Mouse (Mus musculus): ENCODE measurements around the gene Mydgf. TPM values are rescaled to one million over a fixed set of nuclear protein-coding genes. Genes with fewer than 3 reads are reported as not detected.

Mydgf gene
- total RNA-seq (2021) (10 to 100 TPM; 25.4 to 28.3 TPM), polyA plus RNA-seq (2012; rRNA removed) (26.0 and 29.1 TPM in 2 replicates)
- long read RNA-seq, transcript Mydgf-201 (6 exons, 1,710 nt) = major isoform, 41 of 43 reads
- long read RNA-seq, partial matches to known transcripts = 0 of 43 reads
- long read RNA-seq, other reads (novel, unspliced or antisense) = 2 of 43 reads

- Histone ChIP-seq H3K27me3 (ENCODE audit: control insufficient read depth, insufficient read depth, low read length) (no peaks in the 10 kb centered on the region), H3K36me3 (ENCODE audit: control insufficient read depth, insufficient read depth, low read length) (no peaks in the 10 kb centered on the region), H3K27ac (peak within 1 kb of the TSS; percentile 77), H3K4me3 (peak within 1 kb of the TSS; percentile 100), H3K4me1 (ENCODE audit: control insufficient read depth, insufficient read depth, low read length) (peaks cover 6% of the 10 kb centered on the region; the same call in 1 of the 2 replicates), H3K79me2 (replicated peaks; ENCODE audit: control insufficient read depth, insufficient read depth, low read length) (no peaks in the 10 kb centered on the region), H3K9ac (ENCODE audit: low read depth, low read length) (peak within 1 kb of the TSS; percentile 85)
- TF ChIP-seq CTCF (IDR thresholded peaks at IDR 0.05) (peak; percentile 37), POLR2A (IDR thresholded peaks at IDR 0.05; ENCODE audit: insufficient read depth, low read depth, low read length) (peak; percentile 77; the same call in 1 of the 2 replicates), EP300 (IDR thresholded peaks at IDR 0.05; ENCODE audit: insufficient read depth, low read depth, low read length) (peak; percentile 64; the same call in 1 of the 2 replicates)
- peak; percentile 97 to 98 for DNase-seq
- intact Hi-C loops (cut with DNase I) = loop anchor here (2.0 kb wide), 1 partner anchor 21 kb away; the partner anchor contains the start of gene Tnfaip8l1
- WGBS = under 1% methylated on average over 47 of the region's 47 CpGs
These were observed at the start of gene Mydgf for GRCm38 (mm10) chr17:56183658-56184103. TSS of gene Mydgf (minus strand) at chr17:56183920.

GRCm38 (mm10) chr17:56233389-56233788, 49.7 kb upstream of the Mydgf start:
- no peaks in the 10 kb centered on the region for H3K79me2 ChIP-seq (replicated peaks; ENCODE audit: control insufficient read depth, insufficient read depth, low read length)
- no peaks in the 10 kb centered on the region for H3K4me1 ChIP-seq (ENCODE audit: control insufficient read depth, insufficient read depth, low read length)
- TF ChIP-seq CTCF (IDR thresholded peaks at IDR 0.05) (no peak), POLR2A (IDR thresholded peaks at IDR 0.05; ENCODE audit: insufficient read depth, low read depth, low read length) (no peak), EP300 (IDR thresholded peaks at IDR 0.05; ENCODE audit: insufficient read depth, low read depth, low read length) (no peak)
- DNase-seq = no peak
- WGBS = 62% methylated on average over 8 of the region's 8 CpGs
- no peak overlapping the region for H3K4me3 ChIP-seq
- intact Hi-C loops (cut with DNase I) = no loop called here
- no peaks in the 10 kb centered on the region for H3K27me3 ChIP-seq (ENCODE audit: control insufficient read depth, insufficient read depth, low read length)
- H3K36me3 ChIP-seq (ENCODE audit: control insufficient read depth, insufficient read depth, low read length) = no peaks in the 10 kb centered on the region
- no peak overlapping the region for H3K27ac ChIP-seq
- H3K9ac ChIP-seq (ENCODE audit: low read depth, low read length) = no peak overlapping the region

- Histone ChIP-seq H3K36me3 (ENCODE audit: control insufficient read depth, insufficient read depth, low read length) (no peaks in the 10 kb centered on the region), H3K79me2 (replicated peaks; ENCODE audit: control insufficient read depth, insufficient read depth, low read length) (no peaks in the 10 kb centered on the region), H3K27me3 (ENCODE audit: control insufficient read depth, insufficient read depth, low read length) (no peaks in the 10 kb centered on the region), H3K27ac (no peak overlapping the region), H3K4me3 (no peak overlapping the region), H3K4me1 (ENCODE audit: control insufficient read depth, insufficient read depth, low read length) (no peaks in the 10 kb centered on the region), H3K9ac (ENCODE audit: low read depth, low read length) (no peak overlapping the region)
- DNase-seq = no peak
- 64% methylated on average over 10 of the region's 10 CpGs for WGBS
- no peak for TF ChIP-seq CTCF (IDR thresholded peaks at IDR 0.05)
- no peak for TF ChIP-seq POLR2A (IDR thresholded peaks at IDR 0.05; ENCODE audit: insufficient read depth, low read depth, low read length)
- TF ChIP-seq EP300 (IDR thresholded peaks at IDR 0.05; ENCODE audit: insufficient read depth, low read depth, low read length) = no peak
- intact Hi-C loops (cut with DNase I) = no loop called here
These were observed 46.2 kb upstream of the Mydgf start for GRCm38 (mm10) chr17:56229943-56230342.

- TF ChIP-seq EP300 (IDR thresholded peaks at IDR 0.05; ENCODE audit: insufficient read depth, low read depth, low read length) = no peak
- intact Hi-C loops (cut with DNase I) = no loop called here
- Histone ChIP-seq H3K9ac (ENCODE audit: low read depth, low read length) (no peak overlapping the region), H3K4me3 (no peak overlapping the region), H3K79me2 (replicated peaks; ENCODE audit: control insufficient read depth, insufficient read depth, low read length) (no peaks in the 10 kb centered on the region), H3K36me3 (ENCODE audit: control insufficient read depth, insufficient read depth, low read length) (no peaks in the 10 kb centered on the region), H3K4me1 (ENCODE audit: control insufficient read depth, insufficient read depth, low read length) (no peaks in the 10 kb centered on the region), H3K27ac (no peak overlapping the region), H3K27me3 (ENCODE audit: control insufficient read depth, insufficient read depth, low read length) (no peaks in the 10 kb centered on the region)
- no peak for DNase-seq
- 62% methylated on average over 3 of the region's 3 CpGs for WGBS
These were observed 42.8 kb upstream of the Mydgf start for GRCm38 (mm10) chr17:56226566-56226965.

- H3K27me3 ChIP-seq (ENCODE audit: control insufficient read depth, insufficient read depth, low read length) = no peaks in the 10 kb centered on the region
- WGBS = 15% methylated on average over 1 of the region's 1 CpGs
- DNase-seq = no peak
- H3K27ac ChIP-seq = no peak overlapping the region
- H3K9ac ChIP-seq (ENCODE audit: low read depth, low read length) = no peak overlapping the region
- H3K4me3 ChIP-seq = no peak overlapping the region
- no peaks in the 10 kb centered on the region for H3K79me2 ChIP-seq (replicated peaks; ENCODE audit: control insufficient read depth, insufficient read depth, low read length)
- TF ChIP-seq EP300 (IDR thresholded peaks at IDR 0.05; ENCODE audit: insufficient read depth, low read depth, low read length) = no peak
- no peaks in the 10 kb centered on the region for H3K36me3 ChIP-seq (ENCODE audit: control insufficient read depth, insufficient read depth, low read length)
- H3K4me1 ChIP-seq (ENCODE audit: control insufficient read depth, insufficient read depth, low read length) = peaks cover 3% of the 10 kb centered on the region
- intact Hi-C loops (cut with DNase I) = no loop called here
These were observed 41.2 kb upstream of the Mydgf start for GRCm38 (mm10) chr17:56224916-56225315.

- Histone ChIP-seq H3K79me2 (replicated peaks; ENCODE audit: control insufficient read depth, insufficient read depth, low read length) (peaks cover 3% of the 10 kb centered on the region), H3K4me3 (peak overlapping the region; percentile 71; the same call in 1 of the 2 replicates), H3K36me3 (ENCODE audit: control insufficient read depth, insufficient read depth, low read length) (no peaks in the 10 kb centered on the region), H3K27ac (peak overlapping the region; percentile 95), H3K27me3 (ENCODE audit: control insufficient read depth, insufficient read depth, low read length) (no peaks in the 10 kb centered on the region), H3K9ac (ENCODE audit: low read depth, low read length) (no peak overlapping the region), H3K4me1 (ENCODE audit: control insufficient read depth, insufficient read depth, low read length) (peaks cover 7% of the 10 kb centered on the region)
- TF ChIP-seq EP300 (IDR thresholded peaks at IDR 0.05; ENCODE audit: insufficient read depth, low read depth, low read length) (0 out of 2 replicates have a peak, but pooled peaks have one; percentile 41), CTCF (IDR thresholded peaks at IDR 0.05) (no peak), POLR2A (IDR thresholded peaks at IDR 0.05; ENCODE audit: insufficient read depth, low read depth, low read length) (peak; percentile 36; the same call in 1 of the 2 replicates)
- peak; percentile 77 to 85 for DNase-seq
- 12% methylated on average over 3 of the region's 3 CpGs for WGBS
- intact Hi-C loops (cut with DNase I) = loop anchor here (2.0 kb wide), 1 partner anchor 35 kb away; no protein-coding TSS in a partner anchor
These were observed 36.1 kb upstream of the Mydgf start for GRCm38 (mm10) chr17:56219805-56220204.

Data from heart, adult 2 months (tissue).